Mouse (Mus musculus) cerebellum, postnatal 14 days (tissue): ENCODE results near the gene Dusp18.
"Not testable (repeated sequence)": the region's sequence is repeated elsewhere in the genome, so short reads cannot be mapped to it uniquely, and the experiment has no call there.

ENCODE experiments used
- DNase-seq, 2 experiments: peaks; one replicate each; pipeline ENCODE4 v3.0.0; 2021; ENCODE audit warnings: mixed read lengths in 2 of 2

Gene Dusp18

GRCm38 (mm10) chr11:3895458-3895857 lies 418 bp downstream of the Dusp18 start:
- no peak for DNase-seq

GRCm38 (mm10) chr11:3895933-3896332 lies 893 bp downstream of the Dusp18 start:
- DNase-seq: no peak

GRCm38 (mm10) chr11:3900296-3900695 lies 5.3 kb downstream of the Dusp18 start:
- DNase-seq: no peak

GRCm38 (mm10) chr11:3902516-3902915 lies 7.5 kb downstream of the Dusp18 start:
- no peak for DNase-seq

GRCm38 (mm10) chr11:3903046-3903445 lies 8.0 kb downstream of the Dusp18 start:
- DNase-seq: peak; percentile 45 to 65

GRCm38 (mm10) chr11:3904673-3905072 lies 9.6 kb downstream of the Dusp18 start:
- DNase-seq: no peak

GRCm38 (mm10) chr11:3905446-3905845 lies 10.4 kb downstream of the Dusp18 start:
- no peak for DNase-seq

GRCm38 (mm10) chr11:3909236-3909635 lies 14.2 kb downstream of the Dusp18 start:
- DNase-seq: no peak

GRCm38 (mm10) chr11:3910513-3911310 lies 15.7 kb downstream of the Dusp18 start:
- peak; percentile 55 to 57 for DNase-seq

- DNase-seq: not testable (repeated sequence)
Observed at GRCm38 (mm10) chr11:3911440-3911839, 16.4 kb downstream of the Dusp18 start.

- DNase-seq: peak; percentile 56 to 61
Observed at GRCm38 (mm10) chr11:3912100-3912874, 17.2 kb downstream of the Dusp18 start.

GRCm38 (mm10) chr11:3912875-3913271 lies 17.8 kb downstream of the Dusp18 start:
- DNase-seq: peak; percentile 51 to 60

GRCm38 (mm10) chr11:3913316-3914108 lies 18.5 kb downstream of the Dusp18 start:
- peak; percentile 90 to 92 for DNase-seq

GRCm38 (mm10) chr11:3914109-3914840 lies 19.2 kb downstream of the Dusp18 start, which contains the start of gene Slc35e4:
Gene Slc35e4, minus strand, starts transcription at chr11:3914664.
- DNase-seq: peak; percentile 95 to 98

- DNase-seq: peak; percentile 70 to 76
Observed at GRCm38 (mm10) chr11:3918738-3919137, 23.7 kb downstream of the Dusp18 start.

GRCm38 (mm10) chr11:3920476-3920875 lies 25.4 kb downstream of the Dusp18 start:
- no peak for DNase-seq

GRCm38 (mm10) chr11:3921281-3921850 lies 26.3 kb downstream of the Dusp18 start:
- DNase-seq: peak; percentile 76 to 79

GRCm38 (mm10) chr11:3922115-3922514 lies 27.1 kb downstream of the Dusp18 start:
- no peak for DNase-seq

GRCm38 (mm10) chr11:3922731-3923130 lies 27.7 kb downstream of the Dusp18 start:
- no peak for DNase-seq

GRCm38 (mm10) chr11:3925916-3926315 lies 30.9 kb downstream of the Dusp18 start:
- no peak for DNase-seq

GRCm38 (mm10) chr11:3930019-3930418 lies 35.0 kb downstream of the Dusp18 start:
- no peak for DNase-seq

GRCm38 (mm10) chr11:3930931-3931330 lies 35.9 kb downstream of the Dusp18 start:
- no peak for DNase-seq
